Mouse (Mus musculus) liver, adult 2 months (tissue): ENCODE data around the gene Ifi203.
"Not testable (repeated sequence)": the region's sequence is repeated elsewhere in the genome, so short reads cannot be mapped to it uniquely, and the experiment has no call there.

Source experiments
- CTCF ChIP-seq: fragments of 200-500 bp; IDR thresholded peaks from 2 replicates; pipeline ENCODE4 v1.5.1; 2011; ENCODE audit warnings: low read depth, low read length, control low read depth
- POLR2A ChIP-seq: fragments of 200-500 bp; IDR thresholded peaks from 2 replicates; pipeline ENCODE4 v1.6.1; 2011; ENCODE audit warnings: low read length, control low read depth; ENCODE audit not compliant: insufficient read depth; ENCODE audit errors: extremely low read depth

GRCm38 (mm10) chr1:173949044-173949443 lies 6.6 kb upstream of the Ifi203 start:
- TF ChIP-seq POLR2A, CTCF: not testable (repeated sequence)
